Mouse (Mus musculus) lung, postnatal 0 days (tissue): Measurements from ENCODE around the gene Ttc36.
A peak's percentile ranks its signal among the peaks of the same experiment; 100 is the strongest.

Source experiments
- CTCF ChIP-seq: IDR thresholded peaks from 2 replicates; pipeline ENCODE4 v1.5.1; 2016; ENCODE audit warnings: antibody characterized with exemption, mild to moderate bottlenecking
- EP300 ChIP-seq: IDR thresholded peaks from 2 replicates; pipeline ENCODE4 v1.6.1; 2016; ENCODE audit warnings: antibody characterized with exemption, mild to moderate bottlenecking, control low read depth

DNA sequence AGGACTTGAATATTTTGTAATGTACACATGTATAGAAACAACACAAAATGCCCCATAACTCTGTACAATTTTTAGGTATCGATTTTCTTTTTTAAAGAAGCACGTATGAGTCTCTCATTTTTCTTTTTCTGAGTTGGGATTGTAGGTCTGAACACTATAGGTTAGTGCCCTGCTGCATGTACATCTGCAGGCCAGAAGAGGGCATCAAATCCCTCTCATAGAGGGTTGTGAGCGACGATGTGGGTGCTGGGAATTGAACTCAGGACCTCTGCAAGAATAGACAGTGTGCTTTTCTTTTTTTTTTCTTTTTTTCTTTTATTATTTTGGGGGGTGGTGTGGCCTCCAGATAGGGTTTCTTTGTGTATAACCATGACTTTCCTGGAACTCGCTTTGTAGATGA, 31.5 kb downstream of the Ttc36 start:
- TF ChIP-seq CTCF (peak; percentile 19; the same call in 1 of the 2 replicates), EP300 (no peak)
